Mouse (Mus musculus): ENCODE measurements at regions not wholly inside any gene's neighbourhood (a gene's known extent, or its start where the extent isn't known, plus 50 kb on each side); places are given as distances from the start of the nearest gene placed in this dataset.
A peak's percentile ranks its signal among the peaks of the same experiment; 100 is the strongest.
"Not testable (repeated sequence)": the region's sequence is repeated elsewhere in the genome, so short reads cannot be mapped to it uniquely, and the experiment has no call there.

- not testable (repeated sequence) for H3K4me3 ChIP-seq (ENCODE audit: low read depth, low read length); H3K9ac ChIP-seq (replicated peaks; ENCODE audit: low read depth, low read length); H3K27me3 ChIP-seq (ENCODE audit: control insufficient read depth, insufficient read depth, low read length); H3K9me3 ChIP-seq (ENCODE audit: control insufficient read depth, low read depth, low read length); H3K27ac ChIP-seq (ENCODE audit: low read length); H3K4me1 ChIP-seq (ENCODE audit: control insufficient read depth, insufficient read depth, low read length); ATAC-seq (ENCODE audit: insufficient number of reproducible peaks, insufficient read depth, low FRiP score, low read depth); H3K4me2 ChIP-seq (replicated peaks; ENCODE audit: low read depth, low read length); H3K36me3 ChIP-seq (ENCODE audit: control insufficient read depth, insufficient read depth, low read length)
- WGBS = 63% methylated on average over 12 of the region's 12 CpGs
Measured at GRCm38 (mm10) chr3:18580911-18581626, 632.9 kb downstream of the Cypt12 start.

GRCm38 (mm10) chr3:18620608-18621007 is 672.4 kb downstream of the Cypt12 start:
- Histone ChIP-seq H3K4me1 (ENCODE audit: control insufficient read depth, insufficient read depth, low read length) (0 out of 2 replicates have a peak, but pooled peaks cover 3% of the 10 kb centered on the region), H3K36me3 (ENCODE audit: control insufficient read depth, insufficient read depth, low read length) (no peaks in the 10 kb centered on the region), H3K4me3 (ENCODE audit: low read depth, low read length) (no peak overlapping the region), H3K27me3 (ENCODE audit: control insufficient read depth, insufficient read depth, low read length) (no peaks in the 10 kb centered on the region), H3K27ac (ENCODE audit: low read length) (no peak overlapping the region), H3K4me2 (replicated peaks; ENCODE audit: low read depth, low read length) (no peak overlapping the region), H3K9me3 (ENCODE audit: control insufficient read depth, low read depth, low read length) (no peaks in the 10 kb centered on the region), H3K9ac (replicated peaks; ENCODE audit: low read depth, low read length) (no peak overlapping the region)
- 23% methylated on average over 7 of the region's 7 CpGs for WGBS
- no peak for ATAC-seq (ENCODE audit: insufficient number of reproducible peaks, insufficient read depth, low FRiP score, low read depth)

- H3K4me2 ChIP-seq (replicated peaks; ENCODE audit: low read depth, low read length) = peak overlapping the region; percentile 42
- no peaks in the 10 kb centered on the region for H3K36me3 ChIP-seq (ENCODE audit: control insufficient read depth, insufficient read depth, low read length)
- H3K4me3 ChIP-seq (ENCODE audit: low read depth, low read length) = no peak overlapping the region
- peak overlapping the region; percentile 79 for H3K27ac ChIP-seq (ENCODE audit: low read length)
- ATAC-seq (ENCODE audit: insufficient number of reproducible peaks, insufficient read depth, low FRiP score, low read depth) = peak; percentile 78
- H3K27me3 ChIP-seq (ENCODE audit: control insufficient read depth, insufficient read depth, low read length) = no peaks in the 10 kb centered on the region
- 2% methylated on average over 4 of the region's 4 CpGs for WGBS
- H3K4me1 ChIP-seq (ENCODE audit: control insufficient read depth, insufficient read depth, low read length) = 0 out of 2 replicates have a peak, but pooled peaks cover 3% of the 10 kb centered on the region
- H3K9me3 ChIP-seq (ENCODE audit: control insufficient read depth, low read depth, low read length) = no peaks in the 10 kb centered on the region
- H3K9ac ChIP-seq (replicated peaks; ENCODE audit: low read depth, low read length) = no peak overlapping the region
Measured at GRCm38 (mm10) chr3:18623831-18624304, 675.7 kb downstream of the Cypt12 start.

- Histone ChIP-seq H3K4me1 (ENCODE audit: control insufficient read depth, insufficient read depth, low read length) (0 out of 2 replicates have a peak, but pooled peaks cover 3% of the 10 kb centered on the region), H3K36me3 (ENCODE audit: control insufficient read depth, insufficient read depth, low read length) (no peaks in the 10 kb centered on the region), H3K9ac (replicated peaks; ENCODE audit: low read depth, low read length) (no peak overlapping the region), H3K27me3 (ENCODE audit: control insufficient read depth, insufficient read depth, low read length) (no peaks in the 10 kb centered on the region), H3K4me3 (ENCODE audit: low read depth, low read length) (peak overlapping the region; percentile 27), H3K9me3 (ENCODE audit: control insufficient read depth, low read depth, low read length) (no peaks in the 10 kb centered on the region), H3K27ac (ENCODE audit: low read length) (peak overlapping the region; percentile 79), H3K4me2 (replicated peaks; ENCODE audit: low read depth, low read length) (peak overlapping the region; percentile 42)
- peak; percentile 35; the same call in 1 of the 2 replicates for ATAC-seq (ENCODE audit: insufficient number of reproducible peaks, insufficient read depth, low FRiP score, low read depth)
- 5% methylated on average over 10 of the region's 10 CpGs for WGBS
Measured at GRCm38 (mm10) chr3:18624381-18625145, 676.4 kb downstream of the Cypt12 start.

GRCm38 (mm10) chr3:18625395-18626328 is 677.5 kb downstream of the Cypt12 start:
- Histone ChIP-seq H3K27me3 (ENCODE audit: control insufficient read depth, insufficient read depth, low read length) (no peaks in the 10 kb centered on the region), H3K9me3 (ENCODE audit: control insufficient read depth, low read depth, low read length) (no peaks in the 10 kb centered on the region), H3K27ac (ENCODE audit: low read length) (peak overlapping the region; percentile 79), H3K36me3 (ENCODE audit: control insufficient read depth, insufficient read depth, low read length) (no peaks in the 10 kb centered on the region), H3K4me3 (ENCODE audit: low read depth, low read length) (peak overlapping the region; percentile 27), H3K4me2 (replicated peaks; ENCODE audit: low read depth, low read length) (peak overlapping the region; percentile 42), H3K4me1 (ENCODE audit: control insufficient read depth, insufficient read depth, low read length) (0 out of 2 replicates have a peak, but pooled peaks cover 3% of the 10 kb centered on the region), H3K9ac (replicated peaks; ENCODE audit: low read depth, low read length) (no peak overlapping the region; the same call in 1 of the 2 replicates)
- 4% methylated on average over 32 of the region's 32 CpGs for WGBS
- peak; percentile 50; the same call in 1 of the 2 replicates for ATAC-seq (ENCODE audit: insufficient number of reproducible peaks, insufficient read depth, low FRiP score, low read depth)

GRCm38 (mm10) chr3:18626375-18626774 is 678.2 kb downstream of the Cypt12 start:
- Histone ChIP-seq H3K9me3 (ENCODE audit: control insufficient read depth, low read depth, low read length) (no peaks in the 10 kb centered on the region), H3K27ac (ENCODE audit: low read length) (no peak overlapping the region), H3K4me3 (ENCODE audit: low read depth, low read length) (no peak overlapping the region), H3K9ac (replicated peaks; ENCODE audit: low read depth, low read length) (no peak overlapping the region), H3K36me3 (ENCODE audit: control insufficient read depth, insufficient read depth, low read length) (no peaks in the 10 kb centered on the region), H3K4me1 (ENCODE audit: control insufficient read depth, insufficient read depth, low read length) (0 out of 2 replicates have a peak, but pooled peaks cover 3% of the 10 kb centered on the region), H3K4me2 (replicated peaks; ENCODE audit: low read depth, low read length) (no peak overlapping the region), H3K27me3 (ENCODE audit: control insufficient read depth, insufficient read depth, low read length) (no peaks in the 10 kb centered on the region)
- 46% methylated on average over 6 of the region's 6 CpGs for WGBS
- ATAC-seq (ENCODE audit: insufficient number of reproducible peaks, insufficient read depth, low FRiP score, low read depth) = no peak

- Histone ChIP-seq H3K4me3 (ENCODE audit: low read depth, low read length) (no peak overlapping the region), H3K9me3 (ENCODE audit: control insufficient read depth, low read depth, low read length) (no peaks in the 10 kb centered on the region), H3K27me3 (ENCODE audit: control insufficient read depth, insufficient read depth, low read length) (no peaks in the 10 kb centered on the region), H3K9ac (replicated peaks; ENCODE audit: low read depth, low read length) (no peak overlapping the region), H3K4me1 (ENCODE audit: control insufficient read depth, insufficient read depth, low read length) (0 out of 2 replicates have a peak, but pooled peaks cover 3% of the 10 kb centered on the region), H3K36me3 (ENCODE audit: control insufficient read depth, insufficient read depth, low read length) (no peaks in the 10 kb centered on the region), H3K4me2 (replicated peaks; ENCODE audit: low read depth, low read length) (no peak overlapping the region), H3K27ac (ENCODE audit: low read length) (no peak overlapping the region)
- WGBS = 56% methylated on average over 2 of the region's 2 CpGs
- no peak for ATAC-seq (ENCODE audit: insufficient number of reproducible peaks, insufficient read depth, low FRiP score, low read depth)
Measured at GRCm38 (mm10) chr3:18626820-18627219, 678.6 kb downstream of the Cypt12 start.

GRCm38 (mm10) chr3:18629233-18629632 is 681.0 kb downstream of the Cypt12 start:
- Histone ChIP-seq H3K9ac (replicated peaks; ENCODE audit: low read depth, low read length) (no peak overlapping the region), H3K4me2 (replicated peaks; ENCODE audit: low read depth, low read length) (no peak overlapping the region), H3K36me3 (ENCODE audit: control insufficient read depth, insufficient read depth, low read length) (no peaks in the 10 kb centered on the region), H3K4me1 (ENCODE audit: control insufficient read depth, insufficient read depth, low read length) (no peaks in the 10 kb centered on the region), H3K27ac (ENCODE audit: low read length) (no peak overlapping the region), H3K4me3 (ENCODE audit: low read depth, low read length) (no peak overlapping the region), H3K27me3 (ENCODE audit: control insufficient read depth, insufficient read depth, low read length) (no peaks in the 10 kb centered on the region), H3K9me3 (ENCODE audit: control insufficient read depth, low read depth, low read length) (no peaks in the 10 kb centered on the region)
- ATAC-seq (ENCODE audit: insufficient number of reproducible peaks, insufficient read depth, low FRiP score, low read depth) = no peak
- 95% methylated on average over 2 of the region's 2 CpGs for WGBS

All from stomach, embryonic 14.5 days (tissue).